Mouse (Mus musculus) lung, postnatal 0 days (tissue): ENCODE measurements around the gene Dbt.

Experiments
- CTCF ChIP-seq: IDR thresholded peaks from 2 replicates; pipeline ENCODE4 v1.5.1; 2016; ENCODE audit warnings: antibody characterized with exemption, mild to moderate bottlenecking
- EP300 ChIP-seq: IDR thresholded peaks from 2 replicates; pipeline ENCODE4 v1.6.1; 2016; ENCODE audit warnings: antibody characterized with exemption, mild to moderate bottlenecking, control low read depth

DNA sequence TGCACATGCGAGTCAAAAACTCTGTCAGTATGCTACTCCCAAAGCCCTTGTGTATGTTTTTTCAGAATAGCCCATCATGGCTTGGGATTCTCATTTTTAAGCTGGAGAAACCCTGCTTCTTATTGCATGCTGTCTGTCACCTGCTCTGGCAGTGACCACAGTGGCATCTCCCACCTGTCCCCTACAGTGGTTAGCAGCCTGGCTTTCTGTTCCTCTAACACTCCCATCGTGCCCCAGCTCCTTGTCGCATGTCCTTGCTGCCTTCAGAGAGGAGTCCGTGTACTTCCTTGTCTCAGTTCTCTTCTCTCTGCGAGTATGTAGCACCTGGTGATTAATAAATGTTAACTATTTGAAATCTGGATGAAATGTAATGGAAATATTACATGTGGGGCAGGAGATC is 34.6 kb downstream of the Dbt start:
- TF ChIP-seq CTCF (no peak), EP300 (no peak)
